Mouse (Mus musculus) c-Kit-positive CD71-positive TER-119-negative erythroid progenitor cells, embryonic 14.5 days (primary cell): ENCODE data around the gene Letm1.

Source experiments
- DNase-seq: peaks from one replicate; pipeline ENCODE4 v3.0.0-alpha.2; 2013; ENCODE audit warnings: low read depth

Gene Letm1

DNA sequence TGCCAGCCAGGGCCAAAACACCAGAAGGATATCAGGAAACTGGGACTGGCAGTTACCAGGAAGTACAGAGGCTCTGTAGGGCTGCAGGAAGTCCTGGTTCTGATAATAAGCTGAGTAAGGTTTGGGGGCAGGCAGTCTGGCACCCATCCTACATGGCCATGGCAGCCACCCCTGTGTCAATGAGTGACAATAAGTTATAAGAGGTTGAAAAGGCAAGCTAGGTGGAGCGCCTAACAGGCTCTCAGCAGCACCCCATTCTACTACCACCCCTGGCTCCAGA, 76.3 kb downstream of the Letm1 start:
- no peak for DNase-seq

DNA sequence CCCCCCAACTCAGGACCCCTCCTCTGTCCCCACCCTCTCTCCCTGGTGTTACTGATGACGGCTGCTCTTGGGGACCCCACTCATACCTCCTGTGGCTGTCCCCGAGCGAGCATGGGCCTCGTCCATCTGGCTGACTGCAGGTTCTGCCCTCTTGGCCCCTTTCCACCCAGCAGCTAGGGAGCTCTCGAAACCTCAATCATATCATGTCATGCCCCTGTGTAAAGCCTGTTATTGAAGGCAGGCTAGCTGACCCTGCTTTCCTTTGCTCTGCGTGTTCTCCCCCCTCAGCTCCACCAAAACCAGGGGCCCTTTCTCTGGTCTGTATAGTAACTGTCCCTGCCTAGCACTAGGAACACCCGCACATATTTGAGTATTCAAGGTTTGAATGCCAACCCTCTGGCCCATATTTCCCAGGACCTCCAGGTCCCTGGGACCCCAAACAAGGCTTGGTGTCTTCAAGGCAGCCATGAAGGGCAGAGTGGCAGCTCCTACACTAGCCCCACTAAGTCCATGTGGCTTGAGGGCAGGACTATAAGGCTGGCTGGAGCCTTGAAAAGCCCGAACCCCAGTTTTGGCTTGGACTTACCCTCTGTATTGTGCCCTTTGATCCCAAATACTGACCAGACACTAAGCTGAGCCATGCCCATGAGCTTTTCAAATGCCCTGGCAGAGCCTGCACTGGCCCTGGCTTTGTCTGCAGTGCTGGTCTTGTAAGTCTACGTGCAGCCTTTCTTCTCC, 76.8 kb downstream of the Letm1 start:
- DNase-seq, result no peak

DNA sequence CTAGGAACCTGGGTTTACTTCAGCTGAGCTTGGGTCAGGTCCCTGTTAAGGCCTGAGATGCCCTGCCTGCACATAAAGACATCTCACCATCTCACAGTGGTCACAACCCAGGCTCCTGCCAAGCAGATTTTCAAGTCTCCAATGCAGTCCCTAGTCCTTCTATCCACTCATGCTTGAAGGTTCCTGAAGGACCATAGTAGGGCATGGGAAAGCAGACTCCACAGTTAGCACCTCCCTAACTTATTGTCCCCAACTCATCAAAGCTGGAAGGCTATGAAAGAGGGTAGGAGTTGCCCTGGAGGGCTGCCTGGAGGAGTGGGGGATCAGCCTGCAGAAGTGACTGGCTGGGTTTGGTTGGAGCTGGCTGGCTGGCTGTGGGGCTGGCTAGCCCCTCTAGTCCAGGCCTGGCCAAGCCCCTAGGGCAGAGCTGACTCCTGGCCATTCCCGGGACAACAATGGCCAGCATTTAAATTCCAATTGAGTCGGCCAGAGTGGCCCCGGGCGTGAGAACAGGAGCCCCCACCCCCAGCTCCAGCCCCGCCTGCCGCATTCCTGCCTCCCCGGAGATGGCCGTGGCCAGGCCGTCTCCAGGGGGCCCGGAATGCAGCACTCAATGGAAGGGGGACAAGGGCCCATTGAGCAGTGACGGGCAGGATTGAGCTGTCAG, 77.5 kb downstream of the Letm1 start:
- DNase-seq, result no peak

DNA sequence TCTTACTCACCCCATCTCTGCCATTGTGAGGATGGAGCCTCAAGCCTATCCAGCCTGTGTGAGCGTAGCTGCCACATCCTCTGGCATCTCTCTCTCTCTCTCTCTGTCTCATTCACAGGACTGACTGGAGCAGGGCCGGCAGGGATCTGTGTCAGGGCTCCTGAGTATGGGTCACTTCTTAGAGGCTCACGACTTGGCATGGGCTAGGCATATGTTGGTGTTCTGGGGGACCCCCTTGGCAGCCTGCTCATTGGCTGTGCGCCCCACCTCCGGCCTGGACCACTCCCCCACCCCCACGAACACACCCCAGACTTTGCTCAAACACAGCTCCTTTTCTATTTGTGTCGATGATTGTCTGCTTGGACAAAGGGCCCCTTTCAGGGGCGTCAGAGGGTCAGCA, 78.6 kb downstream of the Letm1 start:
- no peak for DNase-seq

DNA sequence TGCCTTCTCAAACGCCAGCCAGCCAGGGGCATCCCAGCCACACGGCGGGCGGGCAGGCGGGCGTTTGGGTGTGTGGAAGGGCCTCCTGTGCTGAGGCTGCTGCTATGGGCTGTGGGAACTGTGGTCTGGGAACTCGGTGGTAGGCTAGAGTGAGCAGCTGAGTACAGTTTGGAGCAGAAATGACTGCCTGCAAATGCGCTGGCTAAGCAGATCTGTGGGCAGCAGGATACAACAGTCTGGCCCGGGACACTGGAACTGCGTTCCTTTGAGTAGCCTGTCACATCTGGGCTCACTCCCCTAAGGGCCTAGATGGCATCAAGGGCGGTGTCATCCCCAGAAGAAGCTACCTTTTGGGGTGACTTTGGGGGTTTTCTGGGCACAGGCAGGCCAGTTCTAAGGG, 80.8 kb downstream of the Letm1 start:
- DNase-seq, result no peak

DNA sequence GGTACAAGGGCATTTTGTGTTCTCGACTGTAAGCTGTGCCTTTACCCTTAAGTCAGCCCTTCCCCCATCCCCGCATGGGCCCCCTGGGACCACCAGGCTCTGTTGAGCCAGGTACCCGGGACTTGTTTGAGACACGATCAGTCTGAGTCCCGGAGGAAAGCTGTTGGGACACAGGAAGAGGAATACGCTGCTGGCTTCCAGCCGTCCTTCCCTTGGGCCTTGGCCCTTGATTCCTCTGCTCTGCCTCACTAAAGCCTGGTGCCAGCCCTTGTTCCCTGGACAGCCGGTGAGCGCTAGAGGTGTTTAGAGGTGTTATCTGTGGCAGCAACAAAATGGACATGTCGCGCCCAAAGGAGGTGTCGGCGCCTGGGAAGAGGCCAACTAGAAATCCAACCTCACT, 82.6 kb downstream of the Letm1 start:
- DNase-seq, result no peak

DNA sequence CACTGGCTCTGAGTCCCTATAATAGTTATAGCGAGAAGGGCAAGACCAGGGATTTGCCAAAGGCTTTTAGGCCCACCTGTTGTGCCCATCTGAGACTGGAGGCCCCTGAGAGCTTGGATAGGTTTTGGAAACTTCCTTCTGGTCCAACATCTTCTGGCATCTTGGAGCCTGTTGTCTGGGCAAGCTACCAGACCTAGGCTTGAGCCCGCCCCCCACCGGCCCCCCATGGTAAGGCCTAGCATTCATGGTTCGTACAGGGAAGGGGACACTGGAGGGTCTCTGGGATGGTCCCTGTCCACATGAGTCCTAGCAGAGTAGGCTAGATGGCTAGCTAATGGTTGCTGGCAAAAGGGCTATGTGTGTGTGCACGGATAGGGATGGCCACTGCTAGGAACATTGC, 83.9 kb downstream of the Letm1 start:
- DNase-seq, result no peak

DNA sequence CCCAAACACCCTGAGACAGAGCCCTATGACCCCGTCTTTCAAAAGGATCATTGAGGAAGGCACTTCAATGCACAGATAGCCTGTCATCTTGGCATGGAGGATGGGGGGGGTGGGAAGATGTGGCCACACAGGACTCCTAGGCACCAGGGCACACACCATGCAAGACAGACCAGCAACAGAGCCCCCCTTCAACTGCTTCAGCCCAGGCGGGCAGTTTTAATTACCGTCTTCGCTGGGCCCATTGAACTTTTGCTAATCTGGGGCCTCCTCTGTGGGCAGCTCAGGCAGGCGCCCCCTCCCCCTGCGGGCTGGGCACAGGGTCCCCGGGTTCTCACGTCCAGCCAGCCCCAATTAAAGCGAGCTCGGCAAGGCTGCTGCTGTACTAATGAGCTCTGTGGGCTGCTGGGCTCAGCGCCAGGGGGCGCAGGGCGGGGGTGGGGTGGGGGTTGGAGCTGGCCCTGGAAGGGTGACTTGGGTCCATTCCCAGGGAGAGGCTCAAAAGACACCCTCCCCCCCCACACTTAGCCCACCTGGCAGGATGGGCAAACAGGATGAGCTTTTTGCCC, 84.6 kb downstream of the Letm1 start:
- no peak for DNase-seq

DNA sequence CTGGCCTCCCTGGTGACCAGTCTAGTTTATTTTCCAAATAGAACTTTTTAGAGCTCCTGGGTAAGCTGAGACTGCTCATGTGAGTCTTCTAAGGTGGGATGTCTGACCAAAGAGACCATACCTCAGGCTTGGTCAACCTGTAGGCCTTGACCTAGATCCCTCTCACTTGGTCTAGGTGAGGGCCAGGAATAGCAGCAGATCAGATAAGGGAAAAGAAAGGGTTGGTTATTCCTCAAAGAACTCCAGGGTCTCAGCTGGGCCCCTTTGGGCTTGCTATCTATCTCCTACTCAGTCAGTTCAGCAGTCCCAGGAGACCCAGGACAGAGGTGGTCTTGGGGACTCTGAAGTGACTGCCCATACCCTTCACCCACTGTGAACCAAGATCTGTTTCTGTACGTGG, 85.1 kb downstream of the Letm1 start:
- no peak for DNase-seq

DNA sequence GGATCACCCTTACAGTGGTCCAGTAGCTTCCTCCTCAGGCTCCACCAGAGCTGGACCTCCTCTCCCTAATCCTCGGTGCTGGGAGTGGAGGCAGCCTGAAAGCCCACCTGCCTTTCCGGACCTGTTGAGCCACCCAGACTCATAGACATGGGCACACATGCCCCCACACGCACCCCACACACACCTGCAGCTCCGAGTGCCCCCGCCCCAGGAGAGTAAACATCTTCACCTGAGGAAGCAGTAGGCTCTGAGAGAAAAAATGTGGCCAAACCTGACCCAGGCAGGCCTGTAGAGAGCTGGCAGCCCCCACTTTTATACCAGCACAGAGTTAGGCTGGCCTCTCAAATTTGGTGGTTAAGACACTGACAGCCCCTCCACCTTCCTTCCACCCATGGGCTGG, 86.2 kb downstream of the Letm1 start:
- DNase-seq, result no peak

DNA sequence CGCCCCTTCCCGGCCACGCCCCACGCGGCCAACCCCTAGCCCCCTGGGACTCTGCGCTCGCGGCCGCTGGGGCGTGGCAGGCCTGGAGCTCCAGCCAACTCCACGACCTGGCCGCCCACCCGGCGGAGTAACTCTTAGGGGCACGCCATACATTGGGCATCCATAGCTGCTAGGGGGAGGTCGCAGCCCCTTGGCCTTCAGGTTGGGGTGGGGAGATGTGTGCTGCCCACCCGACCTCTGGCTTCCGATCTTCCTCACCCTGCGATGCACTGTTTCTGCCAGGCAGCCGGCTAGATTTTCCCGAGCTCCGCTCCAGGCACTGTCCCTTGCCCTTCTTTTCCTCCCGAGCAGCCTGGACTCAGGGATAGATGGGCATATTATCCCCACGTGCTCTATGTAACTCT, 86.9 kb downstream of the Letm1 start:
- DNase-seq, result no peak

DNA sequence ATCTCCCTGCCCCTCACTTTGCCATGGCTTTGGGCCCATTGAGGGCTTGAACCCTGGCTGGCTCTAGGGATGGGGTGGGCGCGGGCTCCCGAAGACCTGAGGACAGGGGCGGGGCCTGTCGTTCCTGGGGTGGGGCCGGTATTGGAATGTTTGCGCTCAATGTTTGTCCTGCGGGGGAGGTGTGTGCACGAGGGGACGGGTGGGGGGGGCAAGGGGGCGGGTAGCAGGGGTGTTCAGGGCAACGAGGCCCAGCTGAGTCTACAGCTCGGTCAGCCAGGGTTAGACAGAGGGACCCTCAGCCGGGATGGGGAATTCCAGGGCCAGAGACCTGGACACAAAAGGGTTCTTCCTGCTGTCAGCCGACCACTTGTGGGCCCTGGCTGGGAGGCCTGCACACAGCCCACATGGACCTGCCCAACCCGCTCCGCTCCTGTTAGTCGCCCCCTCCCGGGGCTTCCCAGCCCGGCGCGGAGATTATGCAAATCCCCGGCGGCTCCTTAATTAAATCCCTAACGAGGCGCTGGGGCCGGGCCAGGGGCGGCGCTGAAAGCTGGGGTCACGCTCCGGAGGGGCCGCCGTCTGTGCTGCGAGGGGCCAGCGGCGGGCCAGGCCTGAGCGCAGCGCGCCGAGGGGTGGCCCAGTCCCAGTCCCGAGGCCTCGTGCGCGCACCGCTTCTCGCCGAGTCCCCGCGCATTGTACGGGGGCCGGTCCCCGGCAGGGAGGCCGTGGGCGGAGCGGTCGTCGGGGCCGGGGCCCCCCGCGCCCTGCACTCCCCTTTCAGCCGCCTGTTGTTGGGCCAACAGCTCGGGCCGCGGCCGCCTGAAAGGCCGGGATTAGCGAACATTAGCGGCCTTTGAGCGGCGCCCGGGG, 87.5 kb downstream of the Letm1 start:
- DNase-seq, result no peak

DNA sequence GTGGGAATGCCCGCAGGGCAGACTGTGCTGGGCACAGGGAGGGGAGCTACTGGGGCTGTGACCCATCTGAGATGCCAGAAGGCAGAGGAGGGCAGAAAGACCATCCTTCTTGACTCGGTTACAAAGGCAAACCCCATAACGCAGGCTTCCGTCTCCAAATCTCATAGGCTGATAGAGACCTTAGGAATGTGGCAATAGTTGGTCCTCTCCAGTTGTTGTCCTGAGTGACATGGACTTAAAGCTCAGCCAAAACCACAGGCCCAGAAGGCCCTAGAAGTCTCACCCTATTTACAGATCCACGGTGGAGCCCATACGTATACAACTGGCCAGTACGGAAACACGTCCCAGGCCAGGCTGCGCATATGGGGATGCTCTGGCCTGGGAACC, 88.2 kb downstream of the Letm1 start:
- no peak for DNase-seq

DNA sequence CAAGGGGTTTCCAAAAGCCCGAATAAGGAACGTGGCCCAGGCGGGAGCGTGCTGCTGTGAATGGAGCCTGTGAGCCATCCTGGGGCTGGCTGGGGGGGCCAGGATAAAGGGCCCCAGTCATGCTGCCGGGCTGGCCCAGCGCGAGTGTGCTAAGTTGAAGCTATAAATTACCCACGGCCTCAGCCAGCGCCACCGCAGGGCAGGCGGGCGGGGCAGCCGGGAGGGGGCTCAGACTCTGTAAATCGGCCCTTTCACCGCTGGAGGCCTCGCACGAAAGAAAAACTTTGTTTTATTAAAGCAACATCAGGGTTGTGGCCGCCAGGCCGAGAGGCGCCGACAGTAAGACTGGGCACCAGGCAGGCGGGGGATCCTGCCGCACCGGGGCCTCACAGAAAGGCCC, 90.2 kb downstream of the Letm1 start:
- DNase-seq, result no peak

DNA sequence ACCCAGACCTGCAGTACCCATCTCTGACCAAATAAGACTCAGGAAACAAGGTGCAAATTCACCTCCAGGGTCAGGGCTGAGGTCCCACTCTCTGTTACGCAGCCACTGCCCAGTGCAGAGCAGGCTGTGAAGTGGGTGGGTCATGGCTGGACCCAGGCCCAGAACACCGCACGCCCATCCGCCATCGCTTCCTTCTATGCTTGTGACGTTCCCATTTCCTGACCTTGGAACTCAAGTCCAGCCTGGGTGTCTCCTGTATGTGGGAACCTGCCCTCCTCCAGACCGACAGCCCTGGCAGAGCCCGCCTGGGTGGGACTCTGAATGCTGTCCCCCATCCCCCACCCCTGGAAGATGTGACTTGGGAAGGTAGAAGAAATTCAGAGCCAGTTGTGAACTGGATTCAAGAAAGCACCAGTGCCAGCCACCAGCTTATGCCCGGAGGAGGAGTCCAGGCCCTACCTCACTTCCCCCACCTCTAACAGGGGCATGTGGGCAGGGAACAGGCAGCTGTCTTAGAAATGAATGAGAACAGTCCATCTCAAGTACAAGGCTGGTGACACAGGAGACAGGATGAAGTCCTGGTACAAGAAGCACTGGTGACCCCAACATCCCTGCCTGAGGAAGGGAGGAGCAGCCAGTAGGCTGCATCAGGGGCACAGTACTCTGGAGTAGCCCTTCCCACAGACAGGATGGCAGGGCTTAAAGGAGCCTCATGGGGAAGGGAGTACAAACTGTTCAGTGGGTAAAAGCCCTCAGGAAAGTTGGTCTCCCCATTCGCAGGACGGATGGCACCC, 92.6 kb downstream of the Letm1 start:
- DNase-seq, result no peak
